Mouse (Mus musculus): Measurements from ENCODE around the gene H2-T22.
"Not testable (repeated sequence)": the region's sequence is repeated elsewhere in the genome, so short reads cannot be mapped to it uniquely, and the experiment has no call there.

Gene H2-T22

GRCm38 (mm10) chr17:36028879-36029619 is 13.5 kb downstream of the H2-T22 start:
- no peak for DNase-seq

GRCm38 (mm10) chr17:36027663-36028062 is 14.9 kb downstream of the H2-T22 start:
- no peak for DNase-seq

- no peak for DNase-seq
Measured at GRCm38 (mm10) chr17:36025901-36026300, 16.6 kb downstream of the H2-T22 start.

- DNase-seq, result no peak
Measured at GRCm38 (mm10) chr17:36025197-36025596, 17.4 kb downstream of the H2-T22 start.

- DNase-seq, result no peak
Measured at GRCm38 (mm10) chr17:36023710-36024654, 18.6 kb downstream of the H2-T22 start.

GRCm38 (mm10) chr17:36022922-36023321 is 19.6 kb downstream of the H2-T22 start:
- DNase-seq, result no peak

GRCm38 (mm10) chr17:36022098-36022497 is 20.4 kb downstream of the H2-T22 start:
- no peak for DNase-seq

GRCm38 (mm10) chr17:36021309-36021708 is 21.2 kb downstream of the H2-T22 start:
- DNase-seq, result no peak

GRCm38 (mm10) chr17:36020191-36021073 is 22.1 kb downstream of the H2-T22 start, which contains the start of gene H2-T24:
TSS of gene H2-T24 (minus strand) at chr17:36020560.
- DNase-seq, result no peak

GRCm38 (mm10) chr17:36019519-36019918 is 23.0 kb downstream of the H2-T22 start:
- no peak for DNase-seq

GRCm38 (mm10) chr17:36018979-36019378 is 23.6 kb downstream of the H2-T22 start:
- no peak for DNase-seq

GRCm38 (mm10) chr17:36017046-36017445 is 25.5 kb downstream of the H2-T22 start:
- DNase-seq, result peak; percentile 42

GRCm38 (mm10) chr17:36014977-36015376 is 27.6 kb downstream of the H2-T22 start:
- DNase-seq, result no peak

- DNase-seq, result not testable (repeated sequence)
Measured at GRCm38 (mm10) chr17:36004409-36004808, 38.1 kb downstream of the H2-T22 start.

- no peak for DNase-seq
Measured at GRCm38 (mm10) chr17:36003331-36003730, 39.2 kb downstream of the H2-T22 start.

GRCm38 (mm10) chr17:36001966-36002365 is 40.6 kb downstream of the H2-T22 start:
- DNase-seq, result no peak

GRCm38 (mm10) chr17:36001121-36001897 is 41.2 kb downstream of the H2-T22 start:
- no peak for DNase-seq

GRCm38 (mm10) chr17:36000349-36000748 is 42.2 kb downstream of the H2-T22 start:
- DNase-seq, result no peak

- DNase-seq, result no peak
Measured at GRCm38 (mm10) chr17:35999356-35999755, 43.2 kb downstream of the H2-T22 start.

- DNase-seq, result no peak
Measured at GRCm38 (mm10) chr17:35998545-35999305, 43.8 kb downstream of the H2-T22 start.

All from cerebellum, adult 9-11 months (tissue).